Mouse (Mus musculus) CH12.LX (cell line): ENCODE measurements around the gene Dffb. TPM values are rescaled to one million over a fixed set of nuclear protein-coding genes. Genes with fewer than 3 reads are reported as not detected.
A peak's percentile ranks its signal among the peaks of the same experiment; 100 is the strongest.

ENCODE experiments used
- DNase-seq: peaks from one replicate; pipeline ENCODE4 v3.0.0-alpha.2; 2013; ENCODE audit errors: extremely low read depth
- H3K27ac ChIP-seq: 2 replicates; pipeline ENCODE4 v1.5.1; 2012; ENCODE audit warnings: low read depth, mild to moderate bottlenecking, control low read depth, moderate library complexity; ENCODE audit not compliant: insufficient read depth
- H3K27me3 ChIP-seq: replicated peaks from 2 replicates; pipeline ENCODE3; 2012; ENCODE audit warnings: inconsistent platforms
- H3K36me3 ChIP-seq, 2 experiments: replicated peaks in 1 of 2; 2 replicates each; pipeline versions ENCODE3 to v1.6.1; 2012; ENCODE audit warnings: inconsistent platforms in 1 of 2, low read length in 1 of 2, mild to moderate bottlenecking in 1 of 2, mixed read lengths in 1 of 2, moderate library complexity in 1 of 2; ENCODE audit not compliant: control insufficient read depth in 1 of 2, insufficient read depth in 1 of 2
- H3K4me1 ChIP-seq, 2 experiments: 2 replicates each; pipeline ENCODE4 v1.6.1; 2012; ENCODE audit warnings: inconsistent platforms in 1 of 2, moderate library complexity in 1 of 2; ENCODE audit not compliant: insufficient read depth in 2 of 2, control insufficient read depth in 1 of 2
- H3K4me2 ChIP-seq: 2 replicates; pipeline ENCODE4 v1.6.1; 2012; ENCODE audit warnings: low read depth, mild to moderate bottlenecking, control low read depth; ENCODE audit not compliant: poor library complexity, insufficient read depth, severe bottlenecking
- H3K4me3 ChIP-seq, 3 experiments: fragments of 150-350 bp in 1 of 3; sonication (generic) in 1 of 3; replicated peaks in 1 of 3; 2 replicates each; pipeline versions ENCODE3 to v1.5.1; 2011 to 2012; ENCODE audit warnings: low read depth in 2 of 3, low read length in 2 of 3, mild to moderate bottlenecking in 2 of 3, moderate library complexity in 2 of 3, control low read depth in 1 of 3, improper control_type of control experiment in 1 of 3, inconsistent platforms in 1 of 3, mixed read lengths in 1 of 3; ENCODE audit not compliant: poor library complexity in 1 of 3
- H3K79me2 ChIP-seq: replicated peaks from 2 replicates; pipeline ENCODE4 v1.6.1; 2012; ENCODE audit warnings: mild to moderate bottlenecking, moderate library complexity; ENCODE audit not compliant: control insufficient read depth, poor library complexity, insufficient read depth, severe bottlenecking; ENCODE audit errors: extremely low read depth
- H3K9ac ChIP-seq: 2 replicates; pipeline ENCODE4 v1.6.1; 2012; ENCODE audit warnings: low read depth, mild to moderate bottlenecking, control low read depth, moderate library complexity; ENCODE audit not compliant: insufficient read depth
- H3K9me3 ChIP-seq: replicated peaks from 2 replicates; pipeline ENCODE3; 2012; ENCODE audit warnings: low read length, inconsistent platforms, mixed read lengths
- BHLHE40 ChIP-seq: IDR thresholded peaks from 2 replicates; pipeline ENCODE4 v1.6.1; 2011; ENCODE audit warnings: mild to moderate bottlenecking, low read depth, low read length, improper control_type of control experiment
- CHD1 ChIP-seq: IDR thresholded peaks from 2 replicates; pipeline ENCODE4 v1.6.1; 2012; ENCODE audit warnings: low read depth, low read length, improper control_type of control experiment, inconsistent platforms
- CHD2 ChIP-seq: IDR thresholded peaks from 2 replicates; pipeline ENCODE4 v1.6.1; 2011; ENCODE audit warnings: low read length, improper control_type of control experiment
- CTCF ChIP-seq, 2 experiments: IDR thresholded peaks in 1 of 2; conservative IDR thresholded peaks in 1 of 2; 2 replicates each; pipeline ENCODE4 v1.5.1; 2011 to 2012; ENCODE audit warnings: low read depth in 2 of 2, low read length in 2 of 2, improper control_type of control experiment in 1 of 2, inconsistent platforms in 1 of 2, mild to moderate bottlenecking in 1 of 2, moderate library complexity in 1 of 2
- ELF1 ChIP-seq: IDR thresholded peaks from 2 replicates; pipeline ENCODE4 v1.6.1; 2014; ENCODE audit warnings: low read depth, mild to moderate bottlenecking, inconsistent platforms, low read length, improper control_type of control experiment
- EP300 ChIP-seq: IDR thresholded peaks from 2 replicates; pipeline ENCODE4 v1.6.1; 2011; ENCODE audit warnings: low read length, improper control_type of control experiment
- ETS1 ChIP-seq: conservative IDR thresholded peaks from 2 replicates; pipeline ENCODE4 v1.6.1; 2012; ENCODE audit warnings: low read depth, mild to moderate bottlenecking, inconsistent platforms, low read length, improper control_type of control experiment, moderate library complexity
- JUN ChIP-seq: IDR thresholded peaks from 2 replicates; pipeline ENCODE4 v1.6.1; 2011; ENCODE audit warnings: low read depth, mild to moderate bottlenecking, low read length, improper control_type of control experiment, moderate library complexity; ENCODE audit not compliant: insufficient read depth
- KAT2A ChIP-seq: IDR thresholded peaks from 2 replicates; pipeline ENCODE4 v1.6.1; 2012; ENCODE audit warnings: low read length, improper control_type of control experiment, inconsistent platforms; ENCODE audit not compliant: insufficient replicate concordance
- MAFK ChIP-seq: IDR thresholded peaks from 2 replicates; pipeline ENCODE4 v1.6.1; 2011; ENCODE audit warnings: low read length, improper control_type of control experiment; ENCODE audit not compliant: insufficient replicate concordance
- MAX ChIP-seq: IDR thresholded peaks from 2 replicates; pipeline ENCODE4 v1.6.1; 2011; ENCODE audit warnings: low read length, improper control_type of control experiment
- MAZ ChIP-seq: IDR thresholded peaks from 2 replicates; pipeline ENCODE4 v1.6.1; 2012; ENCODE audit warnings: low read depth, mild to moderate bottlenecking, inconsistent platforms, low read length, improper control_type of control experiment, moderate library complexity
- MEF2A ChIP-seq: IDR thresholded peaks from 2 replicates; pipeline ENCODE4 v1.6.1; 2014; ENCODE audit warnings: low read depth, mild to moderate bottlenecking, inconsistent platforms, low read length, improper control_type of control experiment, borderline replicate concordance
- MXI1 ChIP-seq: IDR thresholded peaks from 2 replicates; pipeline ENCODE4 v1.6.1; 2011; ENCODE audit warnings: mild to moderate bottlenecking, low read depth, low read length, improper control_type of control experiment
- NELFE ChIP-seq: IDR thresholded peaks from 2 replicates; pipeline ENCODE4 v1.6.1; 2011; ENCODE audit warnings: low read depth, low read length, improper control_type of control experiment
- PAX5 ChIP-seq: IDR thresholded peaks from 2 replicates; pipeline ENCODE4 v1.6.1; 2012; ENCODE audit warnings: low read length, inconsistent platforms, mixed read lengths
- RAD21 ChIP-seq: IDR thresholded peaks from 2 replicates; pipeline ENCODE4 v1.6.1; 2011; ENCODE audit warnings: low read depth, mild to moderate bottlenecking, low read length, improper control_type of control experiment, moderate library complexity
- RCOR1 ChIP-seq: conservative IDR thresholded peaks from 2 replicates; pipeline ENCODE4 v1.6.1; 2012; ENCODE audit warnings: low read depth, mild to moderate bottlenecking, inconsistent platforms, low read length, improper control_type of control experiment
- SMC3 ChIP-seq: IDR thresholded peaks from 2 replicates; pipeline ENCODE4 v1.6.1; 2011; ENCODE audit warnings: low read depth, low read length, improper control_type of control experiment
- TBP ChIP-seq: conservative IDR thresholded peaks from 2 replicates; pipeline ENCODE4 v1.6.1; 2011; ENCODE audit warnings: low read depth, low read length, improper control_type of control experiment
- TCF12 ChIP-seq: IDR thresholded peaks from 2 replicates; pipeline ENCODE4 v1.6.1; 2014; ENCODE audit warnings: low read depth, mild to moderate bottlenecking, inconsistent platforms, low read length, improper control_type of control experiment
- UBTF ChIP-seq: IDR thresholded peaks from 2 replicates; pipeline ENCODE4 v1.6.1; 2012; ENCODE audit warnings: low read depth, mild to moderate bottlenecking, inconsistent platforms, low read length, improper control_type of control experiment, moderate library complexity
- USF1 ChIP-seq: IDR thresholded peaks from 2 replicates; pipeline ENCODE4 v1.6.1; 2014; ENCODE audit warnings: low read depth, mild to moderate bottlenecking, inconsistent platforms, low read length, improper control_type of control experiment
- USF2 ChIP-seq: conservative IDR thresholded peaks from 2 replicates; pipeline ENCODE4 v1.6.1; 2011; ENCODE audit warnings: low read depth, low read length, improper control_type of control experiment
- ZKSCAN1 ChIP-seq: IDR thresholded peaks from 2 replicates; pipeline ENCODE4 v1.6.1; 2012; ENCODE audit warnings: low read depth, inconsistent platforms, low read length, improper control_type of control experiment, borderline replicate concordance
- dilution Hi-C: fragments of 300-500 bp; cut with MboI; formaldehyde crosslinking; loops from 2 replicates; pipeline ENCODE4 v1.14.3; 2020; ENCODE audit warnings: low sequenced_read_pairs; ENCODE audit not compliant: extremely low pct_unique_long_range_greater_than_20kb, extremely low pct_ligation_motif_present
- in situ Hi-C: fragments of 300-500 bp; cut with MboI; formaldehyde crosslinking; loops from 3 replicates; pipeline ENCODE4 v1.14.3; 2019; ENCODE audit warnings: low sequenced_read_pairs, low pct_ligation_motif_present, low pct_unique_long_range_greater_than_20kb, mixed read lengths
- polyA plus RNA-seq: library from polyadenylated mRNA; unstranded; fragments of >175 nt; gene quantifications from 2 replicates; pipeline ENCODE4 v1.2.1, GENCODE M21; 2012; ENCODE audit warnings: low read depth; ENCODE audit not compliant: insufficient read length
- total RNA-seq, 2 experiments: library from RNA; depleted of rRNA; stranded (reverse); fragments of 300-350 nt in 1 of 2; fragments of >200 nt in 1 of 2; gene quantifications; 2 replicates each; pipeline ENCODE4 v1.2.3; 2012 to 2014

The Dffb gene
- total and polyA plus RNA-seq, 3 experiments, result 10.7 to 21.4 (median 12.6) TPM

DNA sequence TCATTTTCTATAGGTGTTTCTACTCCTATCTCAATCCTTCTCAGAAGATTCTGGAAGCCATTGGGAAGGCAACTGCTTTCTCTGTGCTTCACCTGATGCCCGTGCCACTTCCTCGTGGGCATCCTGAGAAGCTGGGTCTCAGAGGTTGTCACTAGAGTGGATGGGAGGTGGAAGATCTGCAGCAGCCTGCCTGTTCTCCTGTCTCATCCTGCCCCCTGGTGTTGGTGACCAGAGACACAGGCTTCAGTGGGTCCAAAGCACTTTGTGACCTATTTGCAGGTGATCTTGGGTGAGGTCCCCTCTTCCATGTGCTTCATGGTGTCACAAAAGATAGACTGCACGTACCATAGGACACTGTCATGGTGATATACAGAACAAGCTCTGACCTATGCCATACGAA, 31.7 kb downstream of the Dffb start:
- Histone ChIP-seq H3K4me2 (no peak overlapping the region), H3K36me3 (peaks cover 0 to 22% of the 10 kb centered on the region in 2 experiments), H3K27ac (no peak overlapping the region), H3K27me3 (peaks cover 9% of the 10 kb centered on the region), H3K79me2 (no peaks in the 10 kb centered on the region), H3K9me3 (no peaks in the 10 kb centered on the region), H3K4me3 (no peak overlapping the region), H3K4me1 (no peaks in the 10 kb centered on the region), H3K9ac (no peak overlapping the region)
- peak; percentile 24 for DNase-seq
- TF ChIP-seq UBTF (no peak), RAD21 (peak; percentile 75), SMC3 (peak; percentile 45), CTCF (conservative IDR thresholded peaks at IDR 0.05 in 1 of 2, IDR thresholded peaks at IDR 0.05 in 1 of 2; ENCODE audit: low read depth in 2 of 2, low read length in 2 of 2) (peak; percentile 25 to 64; a peak in 3 of 4 replicates)
- in situ Hi-C loops, result loop anchor here (25.0 kb wide), 1 partner anchor 1456 kb away; the partner anchor contains the start of genes Kcnab2 and Nphp4
- dilution Hi-C loops, result no loop called here

DNA sequence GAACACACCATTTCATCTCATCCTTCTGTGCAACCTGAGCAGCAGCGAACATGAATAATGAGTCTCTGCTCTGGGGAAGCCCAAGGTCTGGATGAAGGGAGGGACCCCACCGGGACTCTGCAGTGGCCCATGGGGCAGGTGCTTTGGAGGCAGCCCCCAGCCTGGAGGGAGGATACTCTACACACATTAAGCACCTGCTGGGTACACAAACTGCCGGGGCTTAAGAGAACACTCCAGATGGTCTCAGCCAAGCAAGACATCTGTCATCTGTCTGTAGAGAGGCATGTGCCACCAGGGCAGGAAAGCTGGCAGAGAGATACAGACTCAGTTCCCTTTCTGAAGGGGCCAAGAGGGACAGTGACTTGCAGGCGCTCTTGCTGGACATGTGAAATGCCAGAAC, 45.0 kb downstream of the Dffb start:
- H3K4me1 ChIP-seq, result no peaks in the 10 kb centered on the region
- no peak overlapping the region for H3K4me3 ChIP-seq
- no peaks in the 10 kb centered on the region for H3K79me2 ChIP-seq
- no peak overlapping the region for H3K9ac ChIP-seq
- no peak overlapping the region for H3K4me2 ChIP-seq
- in situ Hi-C loops, result loop anchor here (25.0 kb wide), 1 partner anchor 1443 kb away; the partner anchor contains the start of genes Kcnab2 and Nphp4
- no peak for TF ChIP-seq MAZ
- TF ChIP-seq CHD2, result no peak
- no peak for TF ChIP-seq TBP
- no peak for TF ChIP-seq ELF1
- TF ChIP-seq MXI1, result no peak
- no peak for TF ChIP-seq SMC3
- TF ChIP-seq MAX, result no peak
- TF ChIP-seq, all 38 proteins: peak for 0
- no peaks in the 10 kb centered on the region for H3K36me3 ChIP-seq
- DNase-seq, result no peak
- dilution Hi-C loops, result no loop called here
- H3K27ac ChIP-seq, result no peak overlapping the region
- no peaks in the 10 kb centered on the region for H3K27me3 ChIP-seq
- peaks cover 29% of the 10 kb centered on the region for H3K9me3 ChIP-seq

DNA sequence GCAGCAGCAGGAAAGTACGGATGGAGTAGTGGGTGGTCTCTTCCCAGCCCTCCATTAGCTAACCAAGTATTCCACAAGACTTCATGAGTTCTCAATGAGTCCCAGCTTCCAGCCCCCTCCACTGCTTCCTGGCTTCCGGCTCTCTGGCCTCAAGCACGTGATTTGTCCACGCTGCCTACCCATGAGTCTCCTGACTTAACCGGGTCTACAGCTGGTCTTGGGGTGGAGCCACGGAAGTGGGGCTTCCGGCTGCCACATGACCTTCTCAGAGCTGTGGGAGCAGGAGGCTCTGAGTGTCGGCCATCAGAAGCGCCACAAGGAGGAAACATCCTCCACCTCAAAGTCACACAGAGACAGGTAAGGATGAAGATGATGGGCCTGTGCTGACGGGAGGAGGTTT, 45.5 kb downstream of the Dffb start:
- no peak for DNase-seq
- H3K36me3 ChIP-seq, result no peaks in the 10 kb centered on the region
- dilution Hi-C loops, result no loop called here
- H3K9me3 ChIP-seq, result peaks cover 33% of the 10 kb centered on the region
- H3K79me2 ChIP-seq, result no peaks in the 10 kb centered on the region
- no peak overlapping the region for H3K4me2 ChIP-seq
- no peak overlapping the region for H3K27ac ChIP-seq
- in situ Hi-C loops, result loop anchor here (25.0 kb wide), 1 partner anchor 1442 kb away; the partner anchor contains the start of genes Kcnab2 and Nphp4
- no peaks in the 10 kb centered on the region for H3K27me3 ChIP-seq
- no peak overlapping the region for H3K9ac ChIP-seq
- H3K4me1 ChIP-seq, result no peaks in the 10 kb centered on the region
- H3K4me3 ChIP-seq, result no peak overlapping the region
- TF ChIP-seq MEF2A (no peak), RCOR1 (no peak), NELFE (no peak), USF1 (no peak), PAX5 (no peak), TCF12 (no peak), JUN (no peak), TBP (no peak), MAZ (no peak), MAFK (no peak), KAT2A (no peak), MAX (no peak), ZKSCAN1 (no peak), BHLHE40 (no peak), USF2 (no peak), EP300 (no peak), CHD1 (no peak), ETS1 (no peak), RAD21 (no peak), SMC3 (no peak)
